Mouse (Mus musculus) CD4-positive, CD25-positive, alpha-beta regulatory T cell, adult 4 months (primary cell): ENCODE results near the gene Zfp385b. TPM values are rescaled to one million over a fixed set of nuclear protein-coding genes. Genes with fewer than 3 reads are reported as not detected.

Source experiments
- ATAC-seq: one replicate; pipeline ENCODE4 v1.8.0; 2017
- polyA plus RNA-seq, 2 experiments: library from polyadenylated mRNA; unstranded; fragments of 100-300 nt; shearing (Covaris generic); gene quantifications; one replicate each; pipeline ENCODE4 v1.2.1; 2017

Zfp385b gene
- polyA plus RNA-seq, 2 experiments from 2014 or later, result 0.28 TPM; not detected in 1

DNA sequence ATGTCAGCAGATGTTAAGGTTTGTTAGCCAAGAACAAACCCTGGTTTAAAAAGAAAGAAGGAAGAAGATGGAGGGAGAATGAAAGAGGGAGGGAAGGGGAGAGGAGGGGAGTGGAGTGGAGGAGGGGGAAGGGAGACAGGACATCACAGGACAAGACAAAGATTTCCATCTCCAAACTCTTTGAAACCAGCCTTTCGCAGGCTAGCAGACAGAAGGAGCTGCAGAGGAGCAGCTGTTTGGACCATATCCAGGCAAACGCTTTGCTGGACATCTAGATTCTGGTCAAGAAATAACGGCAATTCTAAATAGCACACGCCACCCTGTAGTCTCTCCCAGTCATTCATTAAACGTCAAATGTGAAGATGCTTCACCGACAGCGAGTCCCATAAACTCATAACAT is 38.0 kb downstream of the Zfp385b start:
- ATAC-seq, result no peak

DNA sequence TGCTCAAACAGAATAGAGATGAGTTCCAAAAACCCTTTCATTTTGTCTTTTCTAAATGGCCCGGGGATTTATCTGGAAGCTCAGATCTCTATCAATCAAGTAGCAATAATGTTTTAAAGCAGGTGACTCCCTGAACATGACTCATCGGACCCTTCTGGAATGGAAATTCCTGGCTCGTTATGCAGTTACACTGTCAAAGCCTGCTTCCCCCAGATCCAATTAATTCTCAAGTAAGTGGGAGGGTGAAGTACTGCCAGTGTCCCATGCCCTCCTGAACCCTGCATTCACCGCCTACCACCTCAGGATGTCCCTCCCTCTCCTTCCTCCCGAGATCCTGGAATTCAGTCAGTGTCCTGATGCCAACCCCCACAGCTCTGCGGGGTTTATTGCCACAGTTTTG is 41.7 kb downstream of the Zfp385b start:
- ATAC-seq, result no peak

DNA sequence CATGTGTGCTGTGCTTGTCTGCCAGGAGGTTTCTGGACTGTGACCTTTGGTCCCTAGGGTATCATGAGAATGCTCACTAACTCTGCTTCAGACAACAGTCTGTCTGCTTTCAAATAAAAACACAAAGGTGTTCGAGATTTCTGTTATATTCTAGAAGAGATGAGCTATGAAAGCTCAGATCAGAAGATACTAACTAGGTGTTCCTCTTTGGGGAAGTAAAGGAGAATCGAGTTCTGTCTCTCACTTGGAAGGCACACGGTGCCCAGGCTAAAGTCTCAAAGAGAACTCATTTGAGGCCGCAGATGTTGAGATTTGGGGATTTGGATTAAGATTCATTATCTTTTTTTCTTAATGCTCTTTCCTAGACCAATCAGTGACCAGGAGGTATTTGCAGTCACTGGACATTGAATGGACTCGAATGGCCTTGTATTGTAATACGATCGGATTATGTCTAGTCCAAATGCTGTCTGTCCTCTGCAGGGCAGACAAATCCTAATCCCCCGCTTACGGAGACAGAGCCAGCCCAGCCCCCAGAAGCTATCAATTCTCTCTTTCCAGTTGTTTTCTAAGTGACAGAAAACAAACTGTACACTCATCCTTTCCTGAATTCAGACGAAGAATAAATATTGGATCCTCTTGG is 42.3 kb downstream of the Zfp385b start:
- no peak for ATAC-seq

DNA sequence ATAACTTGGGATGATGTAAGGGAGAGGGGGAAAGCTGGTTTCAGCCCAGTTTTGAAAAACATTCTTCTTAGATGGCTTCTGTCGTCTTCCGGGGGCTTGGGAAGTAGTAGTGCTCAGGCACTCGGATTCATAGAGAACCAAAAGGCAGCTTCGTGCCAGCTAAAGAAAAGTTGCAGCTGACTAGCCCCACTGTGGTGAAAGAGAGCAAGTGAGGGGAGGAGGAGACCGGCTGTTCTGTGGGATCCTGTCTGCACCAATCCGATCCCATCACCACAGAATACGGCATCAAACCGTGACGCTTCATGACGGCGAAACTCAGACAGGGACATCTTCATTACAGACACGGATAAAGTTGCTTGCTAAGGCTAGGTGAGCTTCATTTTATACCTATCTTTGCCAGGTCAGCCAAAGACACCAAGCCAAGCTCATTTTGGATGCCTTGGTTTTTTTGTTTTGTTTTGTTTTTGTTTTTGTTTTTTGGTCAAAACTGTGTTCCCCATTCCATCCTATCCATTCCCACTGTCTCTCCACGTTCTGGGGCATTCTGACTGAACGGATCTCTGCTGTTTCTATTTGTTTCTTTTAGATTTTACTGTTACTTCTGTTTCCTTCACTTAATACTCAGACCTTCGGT is 44.1 kb downstream of the Zfp385b start:
- no peak for ATAC-seq

DNA sequence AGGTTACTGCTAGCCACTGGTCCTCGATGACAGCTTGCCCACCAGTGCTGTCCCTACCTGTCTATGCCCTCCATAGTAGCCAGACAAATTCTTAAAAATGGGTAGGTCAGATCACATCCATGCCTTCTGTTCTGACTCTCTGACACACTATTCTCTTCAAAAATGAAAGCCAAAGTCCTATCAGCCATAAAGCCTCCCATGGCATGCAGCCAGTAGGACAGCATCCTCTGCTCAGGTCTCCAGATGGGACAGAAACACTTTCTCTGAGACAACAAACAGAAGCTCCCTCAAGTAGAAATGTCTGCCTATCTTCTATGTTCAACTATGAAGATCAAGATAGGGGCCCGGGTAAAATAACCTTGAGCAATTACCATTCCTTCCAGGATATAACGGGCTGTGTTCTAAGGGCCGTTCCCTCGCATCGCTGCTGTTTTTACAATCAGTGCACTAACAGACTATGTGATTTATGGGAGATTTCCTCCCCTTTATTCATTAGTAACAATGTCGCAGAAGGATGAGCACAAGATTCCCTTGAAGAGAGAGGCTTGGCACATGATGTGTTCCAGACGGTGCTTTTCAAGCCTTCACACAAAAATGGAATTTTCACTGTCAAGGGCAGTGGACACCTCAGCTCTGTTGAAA is 49.3 kb downstream of the Zfp385b start:
- no peak for ATAC-seq

DNA sequence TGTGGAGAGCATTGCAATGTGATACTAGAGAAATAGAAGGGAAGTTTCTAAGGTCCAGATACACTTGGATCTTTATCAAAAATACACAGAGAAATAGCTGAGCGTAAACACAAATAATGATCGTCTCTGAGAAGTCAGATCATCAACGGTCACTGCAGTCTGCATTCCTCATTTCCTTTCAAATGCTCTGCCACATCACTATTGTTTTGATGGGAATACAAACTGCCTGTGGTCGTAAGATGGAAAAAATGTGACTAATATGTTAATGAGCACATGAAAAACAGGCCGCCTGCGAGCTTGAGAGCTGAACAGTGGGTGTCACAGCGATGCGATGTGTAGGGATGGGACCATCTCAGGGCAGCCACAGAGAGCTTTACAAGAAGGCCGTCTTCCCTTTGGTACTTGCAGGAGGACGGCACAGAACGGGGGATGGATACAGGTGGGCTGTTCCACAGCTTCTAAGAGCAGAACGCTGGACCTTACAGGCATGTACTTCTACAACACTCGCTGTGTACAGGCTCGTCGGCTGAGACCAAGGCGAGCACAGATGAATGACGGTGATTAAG is 51.0 kb downstream of the Zfp385b start:
- no peak for ATAC-seq

DNA sequence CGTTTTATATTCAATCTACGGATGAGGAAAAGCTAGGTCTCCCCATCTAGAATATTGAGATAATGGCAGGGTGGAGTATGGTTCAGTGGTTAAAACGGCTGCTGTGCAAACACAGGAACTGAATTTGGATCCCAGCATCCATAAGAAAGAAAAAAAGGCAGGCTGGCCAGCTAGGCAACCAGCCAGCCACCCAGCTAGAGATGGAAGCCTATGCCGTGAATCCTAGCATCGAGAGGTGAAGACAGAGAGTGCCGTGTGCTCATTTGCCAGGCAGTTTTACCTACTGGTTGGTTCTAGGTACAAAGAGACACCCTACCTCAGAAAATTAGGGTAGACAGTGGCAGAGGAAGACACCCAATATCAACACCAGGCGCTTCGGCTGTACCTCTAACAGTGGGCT is 57.5 kb downstream of the Zfp385b start:
- no peak for ATAC-seq

DNA sequence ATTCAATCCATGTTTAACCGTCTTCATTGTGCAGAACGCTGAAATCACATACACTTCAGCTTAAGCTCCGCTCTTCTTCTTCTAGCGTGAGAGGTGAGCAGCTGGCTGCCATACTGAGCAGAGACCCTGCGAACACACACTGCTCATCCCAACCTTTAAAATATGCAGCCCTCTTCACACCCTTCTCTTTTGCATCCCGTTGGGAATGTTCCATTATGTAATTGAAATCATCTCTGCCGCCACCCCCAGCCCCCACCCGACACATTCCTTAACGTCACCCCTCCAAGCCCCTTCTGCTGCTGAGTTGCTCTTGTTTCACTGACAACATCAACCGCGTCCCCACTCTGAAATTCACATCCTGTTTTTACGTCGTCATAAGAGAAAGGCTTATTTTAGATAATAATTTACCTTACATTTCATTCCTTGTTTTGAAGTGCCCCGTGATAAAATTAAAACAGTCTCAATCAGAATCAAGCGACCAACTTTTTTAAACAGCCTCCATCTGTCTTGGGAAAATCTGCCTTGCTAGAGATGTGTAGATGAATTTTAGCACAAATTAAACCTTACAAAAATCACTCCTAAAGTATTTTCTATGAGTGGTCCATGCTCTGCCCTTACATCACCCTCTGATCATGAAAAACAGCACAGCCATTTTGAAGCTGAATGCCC is 60.9 kb downstream of the Zfp385b start:
- no peak for ATAC-seq

DNA sequence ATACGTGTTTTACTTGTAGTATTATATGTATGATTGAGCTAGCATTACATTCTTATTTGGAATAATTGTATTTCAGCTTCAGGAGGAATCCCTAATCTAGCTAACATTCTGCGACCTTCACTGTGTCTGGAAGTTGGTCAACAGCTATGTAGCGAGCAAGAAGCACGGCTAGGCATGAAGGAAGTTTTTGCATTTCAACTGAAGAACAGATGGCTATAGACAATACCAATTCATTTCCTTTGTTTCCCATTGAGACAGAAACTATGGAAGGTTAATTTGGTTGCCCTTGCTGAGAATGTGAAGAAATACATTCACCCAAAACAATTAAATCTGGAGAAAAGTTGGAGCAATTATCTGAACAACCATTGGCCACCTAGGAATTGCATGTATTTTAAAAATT is 66.9 kb downstream of the Zfp385b start:
- ATAC-seq, result no peak

DNA sequence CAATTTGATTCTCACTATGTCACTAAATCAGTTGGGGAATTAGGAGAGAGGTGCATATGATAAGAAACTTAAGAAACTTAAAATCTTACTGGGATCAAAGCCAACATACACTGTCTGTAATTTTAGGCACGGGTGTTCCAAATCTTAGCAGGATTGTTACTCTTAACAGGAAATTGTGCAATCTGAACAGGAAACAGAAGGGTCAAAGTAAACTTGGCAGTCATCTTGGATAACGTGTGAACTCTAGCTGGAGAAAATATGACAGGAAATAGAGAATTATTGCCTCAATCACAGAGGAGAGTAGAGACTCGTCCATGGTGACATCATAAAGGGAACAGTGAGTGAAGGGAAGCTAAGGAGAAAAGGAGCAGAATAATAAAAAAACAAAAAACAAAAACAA is 69.8 kb downstream of the Zfp385b start:
- no peak for ATAC-seq

DNA sequence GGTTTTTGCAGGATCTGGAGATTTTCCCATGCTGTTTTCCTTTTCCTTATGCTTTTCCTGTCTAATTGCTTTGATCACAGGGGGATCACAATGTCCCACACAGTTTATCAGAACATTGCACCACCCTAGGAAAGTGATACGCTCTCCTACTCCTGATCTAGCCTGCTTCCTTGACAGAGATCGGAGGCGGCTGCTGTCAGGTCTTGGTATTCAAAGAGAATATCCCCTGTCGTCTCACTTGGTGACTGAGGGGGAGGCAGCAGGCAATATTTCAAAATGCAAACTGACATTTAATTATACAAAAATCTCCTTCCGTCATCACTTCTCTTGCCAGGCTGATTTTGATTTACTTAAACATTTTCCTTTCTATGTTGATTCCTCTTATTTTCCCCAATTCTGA is 73.0 kb downstream of the Zfp385b start:
- no peak for ATAC-seq

DNA sequence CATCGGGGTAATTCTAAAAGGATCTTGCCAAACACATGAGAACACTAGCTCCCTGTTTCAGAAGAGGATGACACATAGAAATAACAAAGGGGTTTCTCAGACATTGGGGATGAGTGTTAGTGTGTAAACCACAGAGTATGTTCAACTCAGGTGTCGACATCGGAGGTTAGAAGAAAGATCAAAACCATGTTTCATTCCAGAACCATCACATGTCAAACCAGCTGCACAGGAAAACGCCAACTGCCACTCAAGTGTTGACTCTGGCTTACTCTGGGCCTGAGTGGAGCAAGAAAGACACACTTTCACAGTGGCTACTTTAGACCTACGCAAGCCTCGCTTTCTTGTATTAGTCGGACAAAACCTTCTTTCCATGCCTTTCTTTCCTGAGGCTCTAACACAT is 74.2 kb downstream of the Zfp385b start:
- no peak for ATAC-seq

DNA sequence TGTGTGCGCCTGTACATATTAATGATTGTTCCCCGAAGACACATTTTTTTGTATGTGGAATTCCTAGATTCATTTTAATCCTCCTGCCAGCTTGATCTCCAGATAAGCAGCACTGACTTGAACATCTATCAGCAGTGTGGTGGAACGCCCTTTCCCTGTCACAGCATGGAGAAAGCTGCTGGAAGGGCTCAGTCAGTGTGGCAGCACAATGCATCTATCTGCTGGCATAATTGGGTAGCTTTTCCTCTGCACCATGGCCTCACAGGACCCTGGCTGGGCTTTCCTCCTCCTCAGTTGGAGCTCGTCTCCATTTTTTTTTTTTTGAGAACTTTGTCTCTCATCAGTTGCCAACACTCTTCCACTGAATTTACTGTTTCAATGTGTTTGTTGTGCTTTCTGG is 77.1 kb downstream of the Zfp385b start:
- ATAC-seq, result no peak

DNA sequence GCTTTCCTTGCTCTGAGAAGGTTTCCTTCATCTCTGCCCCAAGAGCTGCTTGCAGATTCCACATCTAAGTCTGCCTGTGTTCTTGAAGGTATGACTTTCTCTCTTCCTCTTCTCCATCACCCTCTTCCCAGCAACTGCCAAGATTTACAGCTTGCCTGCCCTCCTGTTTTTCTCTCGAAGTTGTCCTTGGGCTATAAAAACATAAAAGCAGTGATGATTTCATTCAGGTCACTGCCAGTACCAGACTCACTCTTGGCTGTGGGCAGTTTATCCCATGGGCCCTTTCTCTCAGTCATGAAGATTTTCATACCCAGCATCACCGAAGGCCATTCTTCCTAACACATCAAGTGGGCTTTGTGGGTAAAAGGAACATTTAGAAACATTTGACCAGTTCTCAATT is 89.2 kb downstream of the Zfp385b start:
- no peak for ATAC-seq

DNA sequence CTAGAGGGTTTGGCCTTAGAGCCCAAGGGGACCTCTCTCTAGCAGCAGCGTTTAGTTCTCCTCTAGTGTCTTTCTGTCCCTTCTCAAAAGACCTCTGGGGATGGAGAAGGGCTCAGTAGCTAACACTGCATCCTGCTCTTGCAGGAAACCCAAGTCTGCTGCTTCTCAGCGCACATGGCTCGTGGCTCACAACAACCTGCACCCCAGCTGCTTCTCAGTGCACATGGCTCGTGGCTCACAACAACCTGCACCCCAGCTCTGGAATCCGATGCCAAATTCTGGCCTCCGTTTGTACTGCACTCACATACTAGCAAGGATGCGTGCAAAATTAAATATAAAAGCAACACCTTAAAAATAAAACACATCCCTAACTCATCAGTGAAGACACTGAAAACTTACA is 92.6 kb downstream of the Zfp385b start:
- ATAC-seq, result no peak

DNA sequence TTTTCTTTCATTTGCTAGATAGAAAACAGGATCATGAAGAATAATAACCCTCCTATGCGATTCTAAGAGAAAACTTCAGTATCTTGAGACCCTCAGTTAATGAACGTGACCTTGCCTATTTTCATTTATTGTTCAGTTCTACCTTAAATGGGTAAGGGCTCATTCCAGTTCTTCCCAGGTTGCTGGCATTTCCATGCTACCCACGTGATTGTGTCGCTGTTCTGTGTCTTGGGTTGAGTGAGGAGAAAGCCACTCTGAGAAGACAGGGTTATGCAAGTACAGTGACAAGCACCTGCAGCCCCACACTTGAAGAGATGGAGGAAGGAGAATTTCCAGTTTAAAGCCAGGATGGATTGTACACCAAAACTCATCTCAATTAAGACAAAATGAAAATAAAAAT is 98.6 kb downstream of the Zfp385b start:
- no peak for ATAC-seq

DNA sequence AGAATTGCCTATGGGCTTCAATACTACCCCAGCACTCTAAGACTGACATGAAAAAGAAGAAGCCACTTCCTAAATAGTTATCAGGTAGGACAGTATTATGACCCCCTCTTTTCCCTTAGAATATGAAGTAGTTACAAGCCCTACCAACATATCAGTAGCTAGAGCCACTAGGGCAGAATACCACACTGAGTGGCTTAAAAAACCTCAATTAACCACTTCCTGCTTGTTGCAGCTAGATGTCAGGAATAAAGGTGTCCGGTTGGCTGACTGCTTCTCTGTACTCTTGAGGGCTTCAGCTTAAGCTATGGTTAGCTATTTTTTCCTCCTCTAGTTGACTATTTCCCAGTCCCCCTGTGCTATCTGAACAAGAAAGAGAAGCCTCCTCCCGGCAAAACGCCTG is 103.1 kb downstream of the Zfp385b start:
- ATAC-seq, result no peak

DNA sequence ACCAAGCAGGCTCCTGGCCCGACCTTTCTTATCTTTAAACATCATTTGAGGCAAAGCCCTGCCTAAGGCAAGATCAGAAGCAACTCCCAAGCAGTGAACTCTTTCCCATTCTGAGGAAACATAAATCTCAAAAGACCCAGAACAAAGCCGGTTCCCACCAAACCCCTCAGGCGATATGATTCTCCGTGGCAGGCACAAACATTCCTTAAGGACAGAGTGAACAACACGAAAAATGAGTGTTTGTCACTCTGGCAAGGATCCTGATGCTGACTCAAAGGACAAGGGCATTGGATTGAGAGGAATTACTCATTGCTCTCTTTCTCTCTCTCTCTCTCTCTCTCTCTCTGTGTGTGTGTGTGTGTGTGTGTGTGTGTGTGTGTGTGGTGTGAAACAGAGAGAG is 105.6 kb downstream of the Zfp385b start:
- no peak for ATAC-seq

DNA sequence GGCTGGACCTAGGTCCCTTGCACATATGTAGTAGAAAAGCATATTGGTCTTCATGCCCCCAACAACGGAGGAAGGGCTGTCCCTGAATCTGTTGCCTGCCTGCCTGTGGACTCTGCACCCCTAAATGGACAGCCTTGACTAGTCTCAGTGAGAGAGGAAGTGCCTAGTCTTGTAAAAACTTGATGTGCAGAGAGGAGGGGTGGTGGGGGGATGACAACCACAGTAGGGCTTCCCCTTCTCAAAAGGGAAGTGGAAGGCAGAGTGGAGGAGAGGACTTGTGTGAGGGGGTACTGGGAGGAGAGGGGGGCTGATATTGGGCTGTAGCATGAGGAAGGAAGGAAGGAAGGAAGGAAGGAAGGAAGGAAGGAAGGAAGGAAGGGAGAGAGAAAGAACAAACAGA is 107.7 kb downstream of the Zfp385b start:
- no peak for ATAC-seq

DNA sequence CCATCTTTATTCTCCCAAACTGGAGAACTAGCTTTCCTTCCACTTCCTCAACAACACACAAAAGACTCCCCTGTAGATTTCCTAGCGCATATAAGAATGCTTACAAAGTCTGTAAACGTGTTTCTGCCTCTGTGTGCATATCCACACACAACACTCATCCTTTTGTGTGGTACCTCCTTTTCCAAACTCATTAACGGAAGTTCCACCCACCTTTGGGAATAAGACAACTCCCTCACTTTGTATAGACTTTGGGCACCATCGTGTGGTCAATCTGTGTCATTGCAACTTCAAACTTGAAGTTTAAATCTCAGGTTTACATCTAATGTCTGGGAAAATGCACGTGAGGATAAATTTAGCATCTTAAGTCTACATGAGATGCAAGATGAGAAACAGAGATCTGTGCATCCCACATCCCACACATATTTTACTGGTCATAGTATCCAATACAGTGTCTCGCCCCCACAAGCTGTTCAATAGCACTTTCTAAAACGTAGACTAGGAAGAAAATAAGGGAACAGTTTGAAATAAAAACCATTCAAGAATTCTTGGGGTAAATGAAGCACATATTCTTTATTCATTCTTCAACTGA is 110.1 kb downstream of the Zfp385b start:
- no peak for ATAC-seq

DNA sequence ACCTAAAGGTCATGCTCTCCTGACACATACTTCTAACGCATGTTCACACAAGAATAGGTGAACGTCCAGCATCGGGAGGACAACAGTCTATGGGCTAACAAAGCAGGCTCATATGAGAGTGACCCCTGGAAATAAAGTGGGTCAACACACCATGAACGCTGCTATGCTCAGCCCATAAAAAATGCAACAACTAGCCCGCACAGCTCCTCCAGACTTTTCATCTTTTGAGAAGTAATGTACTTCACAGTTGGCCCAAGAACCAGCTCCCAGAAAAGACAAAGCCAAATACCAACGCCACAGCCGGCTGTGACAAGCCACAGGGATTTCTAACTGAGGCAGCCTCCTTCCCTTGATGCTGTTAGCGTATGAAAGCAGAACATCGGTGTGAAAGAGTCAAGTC is 112.3 kb downstream of the Zfp385b start:
- no peak for ATAC-seq

DNA sequence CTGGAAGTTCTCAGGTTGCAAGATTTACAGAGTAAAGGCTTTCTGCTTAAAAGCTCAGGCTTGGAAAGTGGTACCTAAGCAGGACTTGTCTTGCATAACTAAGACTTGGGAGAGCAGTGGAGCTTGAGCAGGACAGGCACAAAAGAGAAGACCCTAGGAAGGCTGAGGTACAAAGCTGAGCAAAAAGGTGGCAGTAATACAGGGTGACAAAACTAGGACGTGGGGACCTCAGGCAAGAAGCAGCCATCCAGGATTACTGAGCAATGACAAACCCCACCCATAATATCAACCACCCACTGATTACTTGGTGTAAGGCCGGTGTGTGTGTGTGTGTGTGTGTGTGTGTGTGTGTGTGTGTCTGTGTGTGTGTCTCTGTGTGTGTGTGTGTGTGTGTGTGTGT is 114.0 kb downstream of the Zfp385b start:
- no peak for ATAC-seq

DNA sequence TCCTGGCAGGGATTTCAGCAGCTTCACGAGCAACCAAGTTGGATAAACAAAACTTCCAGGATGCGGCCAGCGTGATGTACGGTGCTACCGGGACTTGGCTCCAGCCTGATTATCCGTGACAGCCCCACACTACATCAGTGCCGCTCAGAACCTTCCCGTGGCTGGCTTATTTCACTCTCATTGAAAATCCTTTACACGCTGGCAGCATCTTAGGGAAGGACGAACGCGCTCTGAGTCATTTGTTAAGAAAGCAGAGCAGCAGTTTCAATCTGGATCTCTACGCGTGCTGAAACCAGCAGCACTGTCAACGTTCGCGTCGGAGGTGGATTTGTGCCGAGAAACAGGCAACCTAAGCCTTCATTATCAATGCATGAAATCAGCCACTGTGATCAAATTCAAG is 116.4 kb downstream of the Zfp385b start:
- ATAC-seq, result no peak
